Mouse (Mus musculus) myocyte (in vitro differentiated cells): ENCODE results near the gene Gpr4.

Experiments used
- CEBPB ChIP-seq: IDR thresholded peaks from 2 replicates; pipeline ENCODE4 v1.6.1; 2011; ENCODE audit warnings: mild to moderate bottlenecking, moderate library complexity; ENCODE audit not compliant: poor library complexity, insufficient read depth, severe bottlenecking
- E2F4 ChIP-seq: IDR thresholded peaks from one replicate; pipeline ENCODE4 v1.6.1; 2011; ENCODE audit warnings: mild to moderate bottlenecking, control low read depth, moderate library complexity; ENCODE audit not compliant: insufficient read depth
- MAX ChIP-seq: IDR thresholded peaks from one replicate; pipeline ENCODE4 v1.6.1; 2011; ENCODE audit warnings: low read depth, mild to moderate bottlenecking, control low read depth
- MYOD1 ChIP-seq, 3 experiments: IDR thresholded peaks; one replicate each; pipeline ENCODE4 v1.6.1; 2011; ENCODE audit warnings: control low read depth in 2 of 3, low read depth in 2 of 3, mild to moderate bottlenecking in 2 of 3, moderate library complexity in 1 of 3; ENCODE audit not compliant: insufficient read length in 2 of 3, control insufficient read depth in 1 of 3
- MYOG ChIP-seq, 3 experiments: IDR thresholded peaks; one replicate each; pipeline ENCODE4 v1.6.1; 2011; ENCODE audit warnings: control low read depth in 2 of 3, low read depth in 2 of 3, mild to moderate bottlenecking in 2 of 3; ENCODE audit not compliant: insufficient read length in 2 of 3, control insufficient read depth in 1 of 3, insufficient read depth in 1 of 3
- POLR2A ChIP-seq: IDR thresholded peaks from one replicate; pipeline ENCODE4 v1.6.1; 2011; ENCODE audit warnings: low read depth, mild to moderate bottlenecking, control low read depth, moderate library complexity; ENCODE audit not compliant: insufficient read length
- POLR2AphosphoS2 ChIP-seq: IDR thresholded peaks from one replicate; pipeline ENCODE4 v1.6.1; 2011; ENCODE audit warnings: low read depth, control low read depth; ENCODE audit not compliant: insufficient read length
- REST ChIP-seq: IDR thresholded peaks from one replicate; pipeline ENCODE4 v1.6.1; 2011; ENCODE audit warnings: mild to moderate bottlenecking, control low read depth, moderate library complexity; ENCODE audit not compliant: insufficient read depth, insufficient read length
- SRF ChIP-seq: IDR thresholded peaks from one replicate; pipeline ENCODE4 v1.6.1; 2011; ENCODE audit warnings: low read depth; ENCODE audit not compliant: control insufficient read depth, insufficient read length
- TCF12 ChIP-seq: IDR thresholded peaks from one replicate; pipeline ENCODE4 v1.6.1; 2011; ENCODE audit warnings: mild to moderate bottlenecking, control low read depth; ENCODE audit not compliant: poor library complexity, insufficient read depth, severe bottlenecking
- USF1 ChIP-seq: IDR thresholded peaks from one replicate; pipeline ENCODE4 v1.6.1; 2011; ENCODE audit warnings: low read depth, mild to moderate bottlenecking, control low read depth, moderate library complexity

DNA sequence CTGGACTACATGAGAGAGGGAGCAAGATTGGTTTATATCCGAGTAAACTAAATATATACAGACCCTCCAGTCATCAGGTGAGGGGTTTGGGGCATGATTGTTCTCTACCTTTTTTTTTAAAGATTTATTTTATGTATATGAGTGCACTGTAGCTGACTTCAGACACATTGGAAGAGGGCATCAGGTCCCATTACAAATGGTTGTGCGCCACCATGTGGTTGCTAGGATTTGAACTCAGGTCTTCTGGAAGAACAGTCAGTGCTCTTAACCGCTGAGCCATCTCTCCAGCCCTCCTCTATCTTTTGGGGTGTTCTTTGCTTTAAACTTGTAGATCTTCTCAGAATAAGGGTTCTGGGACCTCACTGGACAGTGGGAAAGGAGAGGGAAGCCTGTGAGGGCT is 7.7 kb downstream of the Gpr4 start:
- TF ChIP-seq POLR2A (no peak), TCF12 (no peak), MYOG (IDR thresholded peaks at IDR 0.05; ENCODE audit: control insufficient read depth in 1 of 3, insufficient read depth in 1 of 3, insufficient read length in 2 of 3, low read depth in 2 of 3) (no peak), USF1 (no peak), CEBPB (no peak), MAX (no peak), E2F4 (no peak), MYOD1 (IDR thresholded peaks at IDR 0.05; ENCODE audit: control insufficient read depth in 1 of 3, insufficient read length in 2 of 3, low read depth in 2 of 3) (no peak), SRF (no peak), POLR2AphosphoS2 (no peak), REST (no peak)
